Mouse (Mus musculus) 3134 (cell line): Measurements from ENCODE around the gene Stard13.

Source experiments
- DNase-seq: peaks from one replicate; pipeline ENCODE4 v3.0.0-alpha.2; 2011; ENCODE audit warnings: low spot score; ENCODE audit not compliant: insufficient read length; ENCODE audit errors: extremely low read depth

Gene Stard13

DNA sequence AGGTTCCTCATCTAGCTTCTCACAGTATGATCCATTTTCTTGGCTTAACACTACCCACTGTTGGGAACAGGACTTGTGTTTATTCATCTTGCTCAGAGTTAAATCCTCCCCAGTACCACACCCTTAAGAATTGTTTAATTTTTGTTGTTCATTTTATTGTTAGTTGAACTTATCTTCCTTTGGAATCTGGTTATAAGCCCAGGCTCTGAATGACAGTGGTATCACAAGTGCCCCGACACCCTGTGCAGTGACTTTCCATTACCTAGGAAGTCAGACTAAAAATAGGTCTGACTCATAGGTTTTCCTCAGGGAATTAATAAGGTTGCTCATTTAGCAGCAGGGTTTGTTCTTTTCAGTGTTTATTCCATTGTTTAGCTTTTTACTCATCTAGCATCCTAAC lies 168.4 kb downstream of the Stard13 start:
- DNase-seq, result no peak

DNA sequence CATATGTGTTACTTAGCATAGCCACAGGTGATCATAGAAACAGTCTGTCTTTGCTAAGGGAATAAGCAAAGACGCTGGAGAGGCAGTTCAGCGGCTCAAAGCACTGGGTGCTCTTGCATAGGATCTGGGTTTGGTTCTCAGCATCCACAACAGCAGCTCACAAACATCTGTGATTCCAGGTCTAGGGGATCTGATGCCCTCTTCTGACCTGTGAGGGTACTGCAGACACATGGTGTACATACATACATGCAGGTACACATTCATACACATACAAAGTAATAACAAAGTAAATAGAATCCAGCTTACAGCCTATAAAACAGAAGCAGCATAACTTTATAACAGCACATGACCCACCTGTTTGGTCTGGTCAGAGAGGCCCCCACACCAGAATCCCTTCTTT lies 171.7 kb downstream of the Stard13 start:
- DNase-seq, result no peak

DNA sequence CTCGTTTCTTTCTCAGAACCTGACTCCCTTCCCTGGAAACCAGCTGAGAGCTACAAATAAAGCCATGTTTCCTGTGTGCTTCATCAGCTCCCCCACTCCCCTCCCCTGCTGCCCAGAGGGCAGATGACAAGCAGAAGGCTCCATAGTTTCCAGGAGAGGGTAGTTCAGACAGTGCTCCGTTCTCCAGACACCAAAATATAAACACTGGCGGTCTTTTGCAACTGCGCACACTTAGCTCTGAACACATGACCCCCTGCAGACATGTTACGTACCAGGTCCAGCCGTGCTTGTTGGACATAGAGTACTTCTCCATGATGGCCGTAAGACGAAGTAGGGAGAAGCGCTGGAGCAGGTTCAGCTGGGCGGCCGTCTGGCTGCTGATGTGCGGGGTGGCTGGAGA lies 173.2 kb downstream of the Stard13 start:
- DNase-seq, result no peak

DNA sequence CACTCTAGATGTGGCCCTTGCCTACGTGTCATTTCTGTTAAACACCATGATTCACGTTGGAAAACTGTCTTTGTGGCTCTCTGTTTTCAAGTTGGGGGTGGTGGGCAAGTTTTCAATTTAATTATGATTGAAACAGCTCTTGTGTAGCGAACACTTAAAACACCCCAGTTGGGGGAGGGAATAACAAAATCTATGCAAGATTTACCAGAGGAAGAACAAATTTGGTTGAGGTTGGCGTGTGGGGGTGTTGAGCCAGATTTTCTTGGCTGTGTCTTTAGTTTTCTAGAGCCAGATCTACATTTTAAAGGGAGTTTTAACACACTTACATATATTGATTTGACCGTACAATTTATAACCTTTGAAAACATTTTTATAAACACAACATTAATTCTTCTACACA lies 173.9 kb downstream of the Stard13 start:
- no peak for DNase-seq

DNA sequence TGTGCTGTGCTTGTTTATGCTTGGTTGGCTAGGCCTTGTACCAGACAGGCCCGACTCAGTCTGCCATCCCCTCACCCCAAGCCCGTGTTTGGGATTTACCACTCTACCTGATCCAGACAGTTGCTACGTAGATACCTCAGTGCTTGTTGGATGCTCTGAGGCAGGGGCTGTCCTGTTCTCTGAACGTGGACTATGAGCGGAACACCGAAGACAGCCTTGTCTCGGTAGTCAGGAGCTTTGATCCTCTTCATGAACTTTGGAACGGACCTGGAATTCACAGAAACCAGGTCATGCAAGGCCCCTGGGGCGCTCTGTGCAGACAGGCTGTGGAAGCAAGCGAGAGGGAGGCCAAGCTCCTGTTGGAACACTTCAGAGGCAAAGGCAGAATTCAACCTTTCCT lies 174.3 kb downstream of the Stard13 start:
- no peak for DNase-seq

DNA sequence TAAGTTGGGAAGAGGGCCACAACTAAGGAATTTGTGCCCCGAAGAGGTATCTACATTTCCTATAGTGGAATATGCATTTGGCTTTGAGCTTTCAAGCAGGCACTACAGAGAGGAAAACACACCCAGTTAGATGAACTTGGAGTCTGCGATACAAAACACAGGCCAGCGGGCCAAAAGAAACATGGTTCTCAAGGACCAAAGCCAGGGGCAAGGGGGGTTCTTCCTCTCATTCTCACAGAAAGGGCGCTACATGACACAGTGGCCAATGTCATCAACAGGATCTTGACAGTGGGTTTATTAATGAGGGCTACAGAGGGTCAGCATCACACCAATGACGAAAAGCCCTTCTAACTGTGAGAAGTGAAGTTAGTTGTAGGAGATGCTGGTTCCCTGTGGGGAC lies 175.9 kb downstream of the Stard13 start:
- no peak for DNase-seq

DNA sequence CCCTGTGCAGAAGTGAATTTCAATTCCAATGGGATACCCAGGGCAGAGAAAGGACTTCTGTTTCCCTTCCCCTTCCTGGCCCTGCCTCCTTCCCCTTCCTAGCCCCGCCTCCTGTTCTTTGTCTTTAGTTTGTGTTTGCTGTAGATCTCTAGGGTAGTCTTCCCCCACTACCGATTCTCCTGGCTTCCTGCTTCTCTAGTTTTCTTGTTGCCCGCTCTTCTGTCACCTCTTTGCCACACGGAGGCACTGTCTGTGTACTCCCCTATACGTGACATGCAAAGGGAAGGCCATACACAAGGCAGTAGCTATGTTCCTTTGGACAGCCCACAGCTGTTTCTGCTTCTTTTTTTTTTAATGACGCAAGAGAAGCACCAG lies 176.7 kb downstream of the Stard13 start:
- DNase-seq, result no peak

DNA sequence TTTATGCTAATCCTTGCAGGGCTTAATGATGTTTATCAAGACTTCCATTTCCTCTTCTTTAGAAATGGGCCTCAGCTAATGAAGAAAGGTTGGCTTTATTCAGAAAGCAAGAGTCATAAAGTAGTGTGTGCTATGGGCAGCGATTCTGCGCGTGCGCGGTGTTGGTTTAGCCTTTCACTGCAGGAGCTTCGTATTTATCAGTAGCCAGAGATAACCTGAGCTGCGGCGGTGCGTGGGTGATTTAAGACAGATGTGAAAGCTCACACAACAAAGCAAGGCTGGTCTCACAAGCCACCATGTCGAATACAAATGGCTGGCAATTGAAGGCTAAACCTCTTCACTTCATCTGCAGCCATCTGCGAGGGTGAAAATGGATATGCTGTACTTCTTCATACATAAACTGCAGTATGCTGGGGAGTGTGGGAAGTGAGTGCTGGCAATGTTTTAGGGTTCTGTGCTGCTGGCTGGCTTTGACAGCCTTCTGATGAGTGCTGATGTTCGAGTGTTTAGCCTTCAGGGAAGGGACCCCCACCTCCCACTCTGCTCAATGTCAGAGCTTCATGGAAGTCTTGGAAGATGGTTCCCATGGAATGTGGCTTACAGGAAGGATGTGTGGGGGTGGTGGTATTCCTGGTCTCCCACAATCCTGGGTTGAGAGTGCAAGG lies 177.2 kb downstream of the Stard13 start:
- no peak for DNase-seq

DNA sequence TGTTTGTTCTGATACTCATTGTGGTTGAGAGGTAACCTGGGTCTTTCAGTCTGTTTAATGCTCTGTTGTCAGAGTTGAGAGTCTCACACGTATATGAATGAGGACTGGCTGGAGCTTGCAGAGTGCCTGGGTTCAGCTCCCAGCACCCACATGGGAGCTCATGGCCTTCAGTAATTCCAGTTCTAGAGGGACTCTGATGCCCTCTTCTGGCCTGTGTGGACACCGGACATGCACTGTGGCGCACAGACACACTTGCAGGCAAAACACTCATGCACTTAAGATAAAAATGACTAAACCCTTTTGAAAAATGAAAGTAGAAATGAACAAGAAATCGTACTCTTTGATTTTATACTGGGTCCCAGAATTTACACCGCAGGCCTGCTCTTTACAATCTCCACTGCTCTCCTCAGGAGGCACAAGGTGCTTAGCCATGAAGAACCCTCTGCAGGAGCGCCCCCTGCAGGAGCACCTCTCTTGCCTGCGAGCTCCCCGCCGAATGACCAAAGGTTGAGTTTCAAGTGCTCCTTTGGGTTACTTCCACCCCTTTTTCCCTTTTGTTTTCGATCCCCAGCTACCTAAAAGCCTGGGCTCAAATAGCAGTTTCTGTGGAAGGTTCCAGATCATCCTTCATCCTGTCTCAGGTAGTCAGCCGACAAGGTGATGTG lies 178.1 kb downstream of the Stard13 start:
- DNase-seq, result no peak

DNA sequence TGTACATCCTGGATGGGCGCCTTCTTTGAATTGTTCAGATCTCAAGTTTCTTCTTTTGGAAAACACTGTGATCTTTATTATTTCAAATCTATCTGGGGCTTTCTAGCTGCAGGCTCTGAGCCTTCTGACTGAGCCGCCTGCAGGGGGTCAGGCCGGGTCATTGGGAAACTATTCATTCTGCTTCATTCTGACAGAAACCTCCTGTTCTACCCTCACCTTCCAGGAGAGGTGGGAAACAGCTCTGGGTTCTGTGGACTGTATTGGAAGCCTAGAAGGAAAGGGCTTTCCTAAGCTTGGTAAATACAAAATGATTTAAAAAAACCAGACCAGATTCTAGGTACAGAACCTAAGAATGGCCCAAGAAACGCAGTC lies 178.9 kb downstream of the Stard13 start:
- no peak for DNase-seq

DNA sequence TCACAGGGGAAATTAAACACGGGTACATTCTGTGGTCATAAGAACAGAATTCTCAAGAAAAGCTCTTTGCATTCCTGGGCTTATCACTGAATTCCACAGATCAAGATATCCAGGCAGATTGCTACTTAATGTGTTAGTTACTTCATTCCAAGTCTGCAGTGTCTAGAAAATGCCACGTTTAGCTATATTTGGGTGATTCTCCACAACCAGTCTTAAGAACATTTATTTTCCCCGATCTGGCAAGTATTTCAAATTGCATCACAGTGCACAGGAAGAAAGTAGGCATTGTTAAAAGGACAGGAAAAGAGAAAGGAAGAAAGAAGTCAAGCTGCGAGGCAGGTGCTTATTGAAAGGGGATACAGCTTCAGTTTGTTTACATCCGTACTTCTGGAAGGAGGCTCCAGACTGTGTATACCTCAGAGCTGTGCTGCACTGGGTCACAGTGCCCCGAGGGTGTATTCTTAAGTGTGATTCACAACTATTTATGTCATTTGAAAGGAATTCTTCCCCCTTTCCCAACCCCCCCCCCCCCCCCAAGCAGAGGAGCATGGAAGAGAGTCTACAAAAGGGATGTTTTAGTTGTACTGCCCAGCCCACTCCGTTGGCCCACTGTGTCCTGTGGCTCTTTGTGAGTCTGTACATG lies 179.4 kb downstream of the Stard13 start:
- no peak for DNase-seq

DNA sequence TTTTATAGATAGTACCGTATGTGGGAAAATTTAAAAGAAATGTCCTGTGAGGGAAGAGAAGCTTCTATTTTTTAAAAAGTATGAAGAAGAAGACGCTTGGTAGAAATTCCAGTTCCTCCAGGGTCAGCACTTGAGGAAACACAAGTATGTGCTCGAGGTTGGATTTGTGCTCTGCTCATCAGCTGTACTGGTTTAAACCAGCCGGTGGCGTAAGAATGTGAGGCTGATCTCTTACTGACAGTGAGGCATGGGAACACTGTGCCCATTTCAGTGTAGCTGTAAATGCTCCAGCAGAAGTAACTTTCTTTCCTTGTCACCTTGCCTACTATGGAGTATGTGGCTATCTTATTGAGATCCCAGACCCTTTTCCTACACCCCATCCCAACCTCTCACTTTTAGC lies 180.4 kb downstream of the Stard13 start:
- no peak for DNase-seq

DNA sequence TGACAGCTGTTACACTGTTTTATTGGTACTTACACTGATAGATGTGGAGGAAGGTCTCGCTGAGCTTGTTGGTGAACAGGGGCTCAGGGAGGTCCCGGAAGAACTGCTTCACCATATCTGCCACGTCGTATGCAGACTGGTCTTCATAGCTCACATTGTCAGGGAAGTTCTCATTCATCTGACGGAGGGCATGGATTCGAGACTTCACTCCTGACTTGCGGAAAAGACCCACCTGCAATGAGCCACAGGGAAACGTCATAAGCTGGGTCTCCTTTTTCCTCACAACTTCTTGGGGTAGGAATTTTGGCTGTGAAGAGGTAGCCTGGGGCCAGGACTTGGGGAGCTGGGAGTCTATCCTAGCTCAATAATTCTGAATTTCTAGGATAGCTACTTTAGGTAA lies 181.3 kb downstream of the Stard13 start:
- no peak for DNase-seq

DNA sequence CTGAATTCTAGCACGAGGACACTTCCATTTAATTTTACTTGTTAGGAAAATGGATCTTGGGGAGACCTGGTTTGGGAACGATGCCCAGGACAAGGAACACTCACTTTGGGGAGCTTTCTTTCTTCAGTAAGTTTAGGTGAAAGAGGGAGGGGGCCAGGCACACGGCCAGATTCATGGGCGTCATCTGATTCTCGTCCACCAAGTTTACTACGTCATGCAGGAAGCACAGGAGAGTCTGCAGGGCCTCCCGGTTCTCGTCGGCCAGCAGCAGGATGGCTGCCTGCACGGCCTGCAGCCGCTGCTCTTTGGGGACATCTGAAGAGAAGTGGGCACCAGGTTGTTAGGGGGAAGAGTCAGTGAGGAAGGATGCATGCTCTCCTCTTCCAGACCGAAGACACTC lies 186.1 kb downstream of the Stard13 start:
- DNase-seq, result no peak

DNA sequence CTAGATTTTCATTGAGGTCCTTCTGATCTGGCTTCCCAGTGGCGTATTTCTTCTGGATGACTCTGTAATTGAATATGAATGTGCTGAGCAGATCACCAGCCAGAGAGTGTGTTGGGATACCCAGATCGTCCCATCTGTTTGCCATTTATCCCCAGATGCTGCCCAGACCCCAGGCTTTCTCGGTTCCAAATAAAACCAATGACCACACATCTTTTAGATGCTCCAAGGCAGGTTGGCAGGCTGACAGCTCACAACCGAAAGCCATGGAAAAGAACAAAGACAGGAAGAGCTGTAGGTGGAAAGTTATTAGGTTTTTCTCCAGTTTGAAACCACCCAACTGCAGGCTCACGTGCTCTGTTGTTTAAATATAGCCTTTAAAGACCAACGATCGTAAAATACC lies 186.7 kb downstream of the Stard13 start:
- DNase-seq, result no peak

DNA sequence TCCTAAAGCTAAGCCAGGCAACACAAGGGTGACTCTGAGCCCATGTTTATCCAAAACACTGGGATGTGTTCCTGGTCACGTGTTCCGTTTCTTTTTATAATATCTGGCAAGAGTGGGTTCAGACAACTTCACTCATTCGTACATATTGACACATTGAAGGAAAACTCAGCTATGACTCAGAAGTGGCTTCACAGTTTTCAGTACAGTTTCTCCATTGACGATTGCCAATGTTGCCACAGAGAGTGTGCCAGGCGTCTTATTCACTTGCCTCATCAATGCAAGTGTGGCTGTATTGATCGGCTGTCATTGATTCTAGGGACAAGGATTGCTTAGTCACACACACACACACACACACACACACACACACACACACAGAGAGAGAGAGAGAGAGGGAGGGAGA lies 187.5 kb downstream of the Stard13 start:
- DNase-seq, result no peak

DNA sequence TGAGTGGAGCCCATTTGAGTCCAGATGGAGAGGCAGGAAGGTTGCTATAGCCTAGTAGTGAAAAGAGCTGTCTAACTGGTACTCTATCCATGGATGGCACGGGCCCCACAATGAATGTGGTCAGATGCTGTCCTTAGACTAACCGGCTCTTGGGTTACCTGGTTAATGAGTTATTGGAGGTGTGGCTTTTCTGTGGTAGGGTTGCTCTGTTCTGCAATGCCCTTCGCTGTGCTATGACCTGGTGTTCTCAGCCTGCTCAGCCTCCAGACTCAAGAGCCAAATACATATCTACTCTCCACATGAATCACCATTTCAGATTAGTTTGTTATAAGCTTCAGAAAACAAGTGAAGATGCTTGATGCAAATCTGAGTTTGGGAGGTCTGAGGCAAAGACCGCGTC lies 190.7 kb downstream of the Stard13 start:
- DNase-seq, result no peak

DNA sequence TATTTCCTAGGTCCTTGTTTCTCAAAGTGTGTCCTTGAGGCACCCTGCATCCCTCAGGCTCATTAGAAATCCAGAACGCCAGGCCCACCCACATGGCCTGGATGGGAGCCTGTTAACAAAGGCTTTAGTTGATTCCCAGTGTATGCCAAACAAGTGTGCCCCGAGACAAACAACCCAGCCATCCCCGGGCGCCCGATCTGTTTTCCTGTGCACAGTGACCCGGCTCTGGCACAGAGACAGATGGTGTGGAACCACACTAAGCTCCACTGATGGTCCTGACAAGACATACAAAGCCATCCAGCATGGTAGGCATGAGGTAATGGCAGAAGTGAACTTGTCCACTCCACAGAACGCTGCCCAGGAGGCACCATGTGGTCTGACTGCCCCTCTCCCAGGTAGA lies 195.8 kb downstream of the Stard13 start:
- DNase-seq, result no peak

DNA sequence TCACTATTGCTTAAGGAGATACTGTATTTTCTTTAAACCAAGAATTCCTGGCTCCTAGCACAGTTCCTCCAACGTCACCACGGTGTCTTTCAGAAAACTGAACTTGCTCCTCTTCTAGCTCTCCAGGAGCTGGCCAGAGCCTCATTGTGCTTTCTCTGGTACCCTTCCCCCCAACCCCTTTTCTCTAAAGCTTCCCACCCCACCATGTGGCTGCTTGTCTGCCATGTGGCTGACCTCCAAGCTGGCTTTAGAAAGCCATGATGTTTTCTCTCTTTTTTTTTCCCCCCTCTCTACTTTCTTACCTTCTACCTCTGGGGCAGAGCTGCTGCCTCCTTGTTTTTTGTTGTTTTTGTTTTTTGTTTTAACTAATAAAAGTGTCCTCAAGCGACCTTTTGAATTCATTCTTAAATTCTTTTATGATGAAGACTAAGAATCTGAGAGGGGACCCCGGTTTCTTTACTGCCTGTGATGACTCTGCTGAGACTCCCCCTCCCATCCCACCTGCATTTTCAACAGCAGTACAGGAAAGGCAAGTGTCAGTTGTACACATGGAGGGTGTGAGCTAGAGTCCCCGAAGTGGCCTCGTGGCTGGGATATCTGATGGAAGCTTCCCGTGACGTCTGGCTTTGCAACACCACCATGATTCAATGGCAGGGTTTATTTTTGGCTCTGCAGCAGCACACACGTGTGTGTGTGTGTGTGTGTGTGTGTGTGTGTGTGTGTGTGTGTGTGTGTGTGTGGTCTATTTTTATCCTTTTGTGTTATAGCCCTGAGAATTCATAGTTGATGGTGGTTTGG lies 198.7 kb downstream of the Stard13 start:
- no peak for DNase-seq

DNA sequence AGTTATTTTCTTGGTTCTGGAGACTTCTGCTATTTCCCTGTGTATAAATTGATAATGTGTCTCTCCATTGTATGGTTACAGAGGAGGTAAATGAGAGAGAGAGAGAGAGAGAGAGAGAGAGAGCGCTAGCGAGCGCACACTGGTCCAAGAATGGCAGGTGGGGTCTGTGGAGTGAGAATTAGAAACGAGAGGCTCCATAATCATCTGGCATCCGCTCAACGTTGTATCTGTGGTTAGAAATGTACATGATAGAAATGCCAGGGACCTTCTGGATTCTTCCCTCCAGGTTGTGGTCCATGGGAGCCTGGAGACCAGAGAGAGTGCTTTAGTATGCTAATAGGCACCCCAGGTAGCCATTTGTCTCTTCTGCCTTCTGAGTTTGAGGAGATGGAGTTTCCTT lies 204.7 kb downstream of the Stard13 start:
- DNase-seq, result no peak

DNA sequence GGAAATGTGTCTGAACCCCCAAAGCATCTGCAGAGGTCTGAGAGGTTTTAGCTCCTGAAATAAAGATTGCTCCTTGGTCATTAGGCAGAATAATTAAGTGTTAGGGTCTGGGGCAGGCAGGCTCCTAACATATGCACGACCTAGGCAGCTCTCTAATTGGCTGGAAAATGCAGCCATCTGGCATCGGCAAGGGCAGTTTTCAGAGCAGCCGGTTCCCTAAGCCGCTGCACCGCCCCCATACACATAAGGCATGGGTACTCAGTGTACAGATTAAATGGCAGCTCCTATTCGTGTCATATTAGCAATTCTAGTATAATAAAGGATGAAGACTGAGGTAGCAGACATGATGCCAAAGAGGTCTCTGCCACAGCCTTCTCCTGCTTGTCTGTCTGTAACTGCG lies 206.5 kb downstream of the Stard13 start:
- no peak for DNase-seq

DNA sequence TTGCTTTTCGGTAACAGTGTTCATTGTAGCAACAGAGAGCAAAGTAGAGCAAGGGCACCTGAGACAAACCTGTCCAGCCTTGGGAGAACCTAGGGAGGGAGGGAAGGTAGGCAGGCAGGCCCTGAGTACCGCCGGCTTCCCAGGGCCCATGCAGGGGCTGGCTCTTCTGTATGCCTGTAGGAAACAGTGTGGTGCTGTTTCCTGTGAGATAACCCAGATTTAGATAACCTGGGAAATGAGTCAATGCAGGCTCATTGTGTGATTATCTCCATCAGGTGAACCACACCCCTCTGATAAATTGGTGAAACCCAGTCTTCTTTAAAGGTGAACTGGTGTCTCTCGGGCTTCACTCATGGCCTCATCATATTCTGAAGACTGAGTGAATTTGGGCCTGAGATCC lies 207.6 kb downstream of the Stard13 start:
- no peak for DNase-seq
